Mouse (Mus musculus) brain, embryonic 14.5 days (tissue): ENCODE measurements around the gene Cd47. TPM values are rescaled to one million over a fixed set of nuclear protein-coding genes. Genes with fewer than 3 reads are reported as not detected.
A peak's percentile ranks its signal among the peaks of the same experiment; 100 is the strongest.
"Not testable (repeated sequence)": the region's sequence is repeated elsewhere in the genome, so short reads cannot be mapped to it uniquely, and the experiment has no call there.

Experiments used
- DNase-seq: peaks from one replicate; pipeline ENCODE4 v3.0.0-alpha.2; 2011; ENCODE audit warnings: low read depth
- CTCF ChIP-seq: fragments of 200-500 bp; IDR thresholded peaks from 2 replicates; pipeline ENCODE4 v1.5.1; 2012; ENCODE audit warnings: inconsistent platforms, mild to moderate bottlenecking, moderate library complexity, borderline replicate concordance; ENCODE audit not compliant: insufficient read depth, insufficient read length; ENCODE audit errors: extremely low read depth
- POLR2A ChIP-seq: fragments of 200-500 bp; IDR thresholded peaks from 2 replicates; pipeline ENCODE4 v1.6.1; 2012; ENCODE audit warnings: mild to moderate bottlenecking, inconsistent platforms, borderline replicate concordance; ENCODE audit not compliant: poor library complexity, insufficient read depth, insufficient read length, severe bottlenecking; ENCODE audit errors: extremely low read depth
- polyA plus RNA-seq: library from polyadenylated mRNA; depleted of rRNA; stranded (reverse); fragments of >200 nt; gene quantifications from 2 replicates; pipeline ENCODE4 v1.2.3, GENCODE M21; 2012

Cd47 gene
- polyA plus RNA-seq, 1 experiment = 58.5 TPM

- DNase-seq = no peak
- TF ChIP-seq POLR2A (no peak), CTCF (no peak)
Observed at GRCm38 (mm10) chr16:49811897-49812296, 11.6 kb downstream of the Cd47 start.

GRCm38 (mm10) chr16:49812821-49813616 lies 12.7 kb downstream of the Cd47 start:
- TF ChIP-seq POLR2A = no peak
- DNase-seq = peak; percentile 56

- DNase-seq = no peak
- no peak for TF ChIP-seq CTCF
- no peak for TF ChIP-seq POLR2A
Observed at GRCm38 (mm10) chr16:49814419-49814818, 14.1 kb downstream of the Cd47 start.

- TF ChIP-seq POLR2A = no peak
- TF ChIP-seq CTCF = no peak
- no peak for DNase-seq
Observed at GRCm38 (mm10) chr16:49816889-49817288, 16.6 kb downstream of the Cd47 start.

GRCm38 (mm10) chr16:49818146-49818545 lies 17.8 kb downstream of the Cd47 start:
- TF ChIP-seq CTCF (no peak), POLR2A (no peak)
- DNase-seq = no peak

GRCm38 (mm10) chr16:49818627-49819026 lies 18.3 kb downstream of the Cd47 start:
- DNase-seq = no peak
- no peak for TF ChIP-seq POLR2A
- no peak for TF ChIP-seq CTCF

- TF ChIP-seq CTCF = no peak
- no peak for TF ChIP-seq POLR2A
- no peak for DNase-seq
Observed at GRCm38 (mm10) chr16:49819494-49819893, 19.2 kb downstream of the Cd47 start.

- not testable (repeated sequence) for DNase-seq
Observed at GRCm38 (mm10) chr16:49830911-49831310, 30.6 kb downstream of the Cd47 start.

- no peak for TF ChIP-seq CTCF
- no peak for TF ChIP-seq POLR2A
- no peak for DNase-seq
Observed at GRCm38 (mm10) chr16:49832339-49832738, 32.0 kb downstream of the Cd47 start.

- DNase-seq = peak; percentile 63
- TF ChIP-seq POLR2A (no peak), CTCF (no peak)
Observed at GRCm38 (mm10) chr16:49834130-49834693, 33.9 kb downstream of the Cd47 start.

- no peak for TF ChIP-seq POLR2A
- TF ChIP-seq CTCF = no peak
Observed at GRCm38 (mm10) chr16:49836634-49837164, 36.4 kb downstream of the Cd47 start.

GRCm38 (mm10) chr16:49838923-49839322 lies 38.6 kb downstream of the Cd47 start:
- TF ChIP-seq CTCF (no peak), POLR2A (no peak)
- no peak for DNase-seq

More at GRCm38 (mm10) chr16:49836634-49837164, 36.4 kb downstream of the Cd47 start:
- no peak for DNase-seq
